Mouse (Mus musculus) E14TG2a.4 (cell line): Measurements from ENCODE around the gene Gcnt3.
"Not testable (repeated sequence)": the region's sequence is repeated elsewhere in the genome, so short reads cannot be mapped to it uniquely, and the experiment has no call there.

ENCODE experiments used
- H3K27me3 ChIP-seq: 2 replicates; pipeline ENCODE4 v1.6.1; 2014; ENCODE audit warnings: low read length, control low read depth; ENCODE audit not compliant: insufficient read depth
- H3K36me3 ChIP-seq: 2 replicates; pipeline ENCODE4 v1.6.1; 2014; ENCODE audit warnings: low read length, control low read depth; ENCODE audit not compliant: insufficient read depth
- H3K4me1 ChIP-seq: replicated peaks from 2 replicates; pipeline ENCODE4 v1.6.1; 2014; ENCODE audit warnings: low read depth, low read length, control low read depth
- H3K4me3 ChIP-seq: replicated peaks from 2 replicates; pipeline ENCODE4 v1.5.1; 2014; ENCODE audit warnings: mild to moderate bottlenecking, low read length
- H3K9me3 ChIP-seq: 2 replicates; pipeline ENCODE4 v1.6.1; 2014; ENCODE audit warnings: low read length, control low read depth
- CTCF ChIP-seq: conservative IDR thresholded peaks from 2 replicates; pipeline ENCODE4 v1.5.1; 2014; ENCODE audit warnings: low read length
- NANOG ChIP-seq: IDR thresholded peaks from 2 replicates; pipeline ENCODE4 v1.6.1; 2014; ENCODE audit warnings: borderline replicate concordance, low read length, mixed read lengths
- POU5F1 ChIP-seq: IDR thresholded peaks from 2 replicates; pipeline ENCODE4 v1.6.1; 2014; ENCODE audit warnings: low read length, borderline replicate concordance

Gcnt3 gene

DNA sequence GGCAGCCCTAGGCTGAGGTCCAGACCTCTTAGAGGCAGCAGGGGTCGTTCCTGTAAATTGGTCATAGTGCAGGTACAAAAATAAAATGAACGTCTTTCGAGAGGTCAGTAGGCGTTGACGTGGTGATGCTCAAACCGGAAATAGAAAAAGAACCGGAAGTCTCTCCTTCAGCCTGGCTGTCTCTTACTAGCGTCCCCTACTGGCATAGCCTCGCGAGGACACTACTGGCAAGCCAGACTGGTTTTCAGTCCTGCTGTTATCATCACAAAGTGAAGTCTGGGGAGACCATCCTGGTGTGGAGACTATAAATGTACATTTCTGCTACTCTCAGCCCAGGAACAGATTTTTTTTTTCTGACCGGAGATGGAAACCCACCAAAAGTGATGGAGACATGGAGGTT is 2.7 kb upstream of the Gcnt3 start:
- Histone ChIP-seq H3K27me3 (no peaks in the 10 kb centered on the region), H3K36me3 (no peaks in the 10 kb centered on the region), H3K4me1 (peaks cover 34% of the 10 kb centered on the region), H3K4me3 (no peak overlapping the region), H3K9me3 (0 out of 2 replicates have a peak, but pooled peaks cover 7% of the 10 kb centered on the region)
- TF ChIP-seq POU5F1 (no peak), CTCF (peak; percentile 56), NANOG (no peak)

DNA sequence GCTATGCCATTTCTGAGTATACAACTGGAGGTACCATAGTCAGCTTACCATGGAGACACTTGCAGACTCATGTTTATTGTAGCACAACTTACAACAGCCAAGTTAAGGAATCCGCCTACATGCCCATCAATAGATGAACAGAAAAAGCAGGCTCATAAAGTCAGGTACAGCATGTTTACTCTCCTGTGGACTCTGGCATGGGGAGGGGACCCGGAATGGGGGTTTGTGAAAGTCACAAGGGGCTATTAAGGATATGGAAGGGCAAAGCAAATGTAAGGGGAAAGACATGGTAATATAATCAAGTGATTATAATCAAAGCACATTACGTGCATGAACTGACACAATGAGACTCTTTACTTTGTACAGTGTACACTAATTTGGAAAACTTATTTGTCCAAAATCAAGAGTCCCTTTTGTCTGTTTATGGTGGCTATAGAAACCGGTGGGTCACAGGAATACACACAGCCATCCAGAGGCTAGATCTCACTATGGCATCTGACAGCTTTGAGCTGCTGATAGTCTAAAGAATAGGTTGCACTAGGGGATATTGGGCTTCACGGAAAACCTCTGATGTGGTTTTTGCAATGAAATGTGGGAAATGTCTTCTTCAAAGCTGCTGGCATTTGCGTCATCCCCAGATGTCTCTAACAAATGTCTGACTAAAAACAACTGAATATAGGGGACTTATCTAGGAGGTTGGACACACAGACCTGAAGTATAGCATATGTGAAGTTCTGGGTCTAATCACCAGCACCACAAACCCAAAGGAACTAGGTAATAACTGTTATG is 1.9 kb upstream of the Gcnt3 start:
- Histone ChIP-seq H3K4me1 (peaks cover 30% of the 10 kb centered on the region), H3K9me3 (0 out of 2 replicates have a peak, but pooled peaks cover 7% of the 10 kb centered on the region), H3K27me3 (no peaks in the 10 kb centered on the region), H3K36me3 (no peaks in the 10 kb centered on the region), H3K4me3 (no peak overlapping the region)
- TF ChIP-seq NANOG (no peak), CTCF (no peak; the same call in 1 of the 2 replicates), POU5F1 (no peak)

DNA sequence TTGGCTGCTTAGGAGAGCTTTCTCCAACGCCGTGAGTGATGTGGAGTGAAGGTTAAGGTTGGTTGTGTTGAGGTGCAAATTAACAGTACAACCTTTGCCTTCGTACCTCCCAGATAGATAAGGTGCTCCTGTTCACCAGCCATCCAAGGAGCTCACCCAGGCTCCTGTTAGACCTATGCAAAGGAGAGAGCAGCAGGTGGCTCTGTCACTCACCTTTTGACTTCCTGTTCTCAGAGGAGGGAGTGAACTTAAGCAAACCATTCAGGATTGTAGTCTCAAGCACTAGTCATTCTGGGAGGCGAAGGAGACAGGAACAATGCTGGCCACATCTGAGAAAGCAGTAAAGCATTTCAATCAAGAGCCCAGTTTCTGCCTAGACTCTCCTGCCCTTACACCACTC is 1.2 kb downstream of the Gcnt3 start:
- no peak for TF ChIP-seq NANOG
- TF ChIP-seq POU5F1, result no peak
- TF ChIP-seq CTCF, result no peak
- Histone ChIP-seq H3K27me3 (no peaks in the 10 kb centered on the region), H3K36me3 (no peaks in the 10 kb centered on the region), H3K9me3 (0 out of 2 replicates have a peak, but pooled peaks cover 7% of the 10 kb centered on the region), H3K4me3 (no peak overlapping the region), H3K4me1 (peaks cover 24% of the 10 kb centered on the region)

DNA sequence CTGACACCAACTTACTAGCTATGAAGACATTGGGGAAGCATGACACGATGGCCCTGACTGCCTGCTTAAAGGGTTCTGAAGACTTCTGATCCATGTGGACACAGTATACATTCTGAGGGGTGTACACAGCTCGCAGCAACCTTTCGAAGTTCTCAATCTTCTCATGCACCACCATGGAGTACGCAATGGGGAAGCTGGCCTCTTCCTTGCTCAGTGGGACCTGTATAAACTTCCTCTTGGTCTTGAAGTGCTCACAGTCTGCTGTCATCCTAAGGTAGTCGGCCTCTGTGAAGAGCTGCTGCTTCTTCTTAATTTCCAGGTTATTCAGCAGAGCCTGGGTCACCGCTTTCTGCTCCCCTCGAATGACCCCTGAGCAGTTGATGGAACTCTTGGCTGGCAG is 3.2 kb downstream of the Gcnt3 start:
- Histone ChIP-seq H3K36me3 (no peaks in the 10 kb centered on the region), H3K4me3 (no peak overlapping the region), H3K4me1 (peaks cover 23% of the 10 kb centered on the region), H3K9me3 (0 out of 2 replicates have a peak, but pooled peaks cover 7% of the 10 kb centered on the region), H3K27me3 (no peaks in the 10 kb centered on the region)
- TF ChIP-seq CTCF (no peak), NANOG (no peak), POU5F1 (no peak)

DNA sequence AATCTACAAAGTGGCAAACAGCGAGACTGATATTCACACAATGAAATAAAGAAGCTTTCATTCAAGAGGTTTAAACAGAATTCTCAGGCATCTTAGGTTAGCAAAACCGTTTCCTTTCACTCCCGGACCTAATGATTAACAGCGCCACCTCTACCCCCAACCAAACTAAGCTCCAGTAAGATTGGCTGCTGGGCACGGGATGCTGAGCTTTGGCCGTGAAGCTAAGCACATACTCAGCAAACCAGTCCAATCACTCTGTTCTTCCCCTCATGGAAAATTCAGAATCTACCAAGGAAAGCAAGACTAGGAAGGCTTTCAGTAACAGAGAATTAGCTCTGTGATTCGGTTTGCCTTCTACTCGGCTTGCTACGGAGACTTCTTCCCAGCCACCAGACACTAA is 4.8 kb downstream of the Gcnt3 start:
- Histone ChIP-seq H3K4me3 (no peak overlapping the region), H3K27me3 (no peaks in the 10 kb centered on the region), H3K9me3 (no peaks in the 10 kb centered on the region), H3K4me1 (peaks cover 23% of the 10 kb centered on the region), H3K36me3 (no peaks in the 10 kb centered on the region)
- TF ChIP-seq POU5F1 (no peak), NANOG (no peak), CTCF (no peak)

DNA sequence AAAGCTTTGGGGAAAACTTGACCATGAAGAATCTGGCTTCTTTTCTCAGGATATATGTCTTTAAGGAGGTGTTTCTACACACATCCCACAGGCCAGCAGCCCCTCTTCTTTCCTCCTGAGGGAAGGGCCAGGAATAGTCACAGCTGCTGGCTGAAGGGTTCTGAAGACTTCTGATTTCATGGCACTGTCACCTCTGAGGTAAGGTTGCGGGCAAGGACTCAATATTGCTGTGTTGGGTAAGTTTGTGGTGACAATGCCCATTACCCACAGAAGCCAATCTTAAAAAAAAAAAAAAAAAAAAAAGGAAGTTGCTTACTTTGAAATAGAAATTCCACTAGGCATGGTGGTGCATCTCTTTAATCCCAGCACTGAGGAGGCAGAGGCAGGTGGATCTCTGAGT is 5.7 kb downstream of the Gcnt3 start:
- no peaks in the 10 kb centered on the region for H3K36me3 ChIP-seq
- no peaks in the 10 kb centered on the region for H3K27me3 ChIP-seq

DNA sequence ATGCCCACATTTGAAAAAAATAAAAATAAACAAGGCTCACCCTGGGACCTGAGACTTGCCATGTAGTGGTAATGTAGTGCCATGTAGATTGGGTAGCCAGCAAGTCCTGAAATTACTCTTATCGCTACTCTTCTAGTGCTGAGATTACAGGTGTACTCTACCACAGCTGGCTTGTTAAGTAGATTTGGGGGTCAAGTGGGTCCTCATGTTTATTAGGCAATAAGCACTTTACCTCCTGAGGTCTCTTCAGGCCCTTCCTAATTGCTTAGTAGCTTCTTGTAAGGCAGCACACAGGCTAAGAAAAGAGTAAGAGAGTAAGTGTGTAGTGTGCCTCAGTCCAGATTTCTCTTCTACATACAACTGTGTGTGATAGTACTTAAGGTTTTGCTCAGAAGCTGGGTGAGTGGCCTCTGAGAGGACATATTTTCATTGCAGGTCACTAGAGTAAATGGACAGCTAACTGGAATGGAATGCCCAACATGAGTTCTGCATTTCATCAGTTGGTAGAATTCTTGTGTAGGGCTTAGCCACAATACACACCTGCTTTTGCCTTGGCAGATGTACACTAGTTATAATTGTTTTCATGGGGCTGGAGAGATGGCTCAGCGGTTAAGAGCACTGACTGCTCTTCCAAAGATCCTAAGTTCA is 12.4 kb downstream of the Gcnt3 start:
- H3K27me3 ChIP-seq, result no peaks in the 10 kb centered on the region

More for the DNA sequence above, 5.7 kb downstream of the Gcnt3 start:
- no peak overlapping the region for H3K4me3 ChIP-seq
- peaks cover 21% of the 10 kb centered on the region for H3K4me1 ChIP-seq
- H3K9me3 ChIP-seq, result no peaks in the 10 kb centered on the region
- no peak for TF ChIP-seq NANOG

DNA sequence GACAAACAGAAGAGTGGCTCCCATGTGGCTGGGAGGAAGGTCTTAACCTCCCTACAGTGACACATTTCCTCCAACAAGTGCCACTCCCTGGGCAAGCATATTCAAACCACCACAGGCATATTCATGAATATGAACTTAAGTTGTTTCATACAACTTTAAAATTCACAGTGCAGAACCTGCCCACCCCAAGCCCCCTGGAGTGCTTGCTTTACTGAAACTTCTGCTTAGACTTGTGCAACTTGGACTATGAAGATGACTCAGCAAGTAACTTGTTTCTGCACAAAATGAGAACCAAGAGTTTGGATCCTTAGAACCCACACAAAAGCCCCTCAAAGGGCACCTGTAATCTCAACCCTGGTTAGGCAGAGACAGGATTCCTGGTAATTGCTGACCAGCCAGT is 13.2 kb downstream of the Gcnt3 start:
- H3K4me3 ChIP-seq, result no peak overlapping the region
- TF ChIP-seq CTCF (no peak), NANOG (no peak), POU5F1 (no peak)
- peaks cover 29% of the 10 kb centered on the region for H3K36me3 ChIP-seq
- H3K4me1 ChIP-seq, result peaks cover 13% of the 10 kb centered on the region
- H3K9me3 ChIP-seq, result peaks cover 6% of the 10 kb centered on the region
- no peaks in the 10 kb centered on the region for H3K27me3 ChIP-seq

More for the DNA sequence above, 12.4 kb downstream of the Gcnt3 start:
- Histone ChIP-seq H3K4me3 (no peak overlapping the region), H3K36me3 (peaks cover 20% of the 10 kb centered on the region), H3K4me1 (peaks cover 13% of the 10 kb centered on the region), H3K9me3 (peaks cover 6% of the 10 kb centered on the region)
- no peak for TF ChIP-seq NANOG
- no peak for TF ChIP-seq CTCF
- TF ChIP-seq POU5F1, result no peak

DNA sequence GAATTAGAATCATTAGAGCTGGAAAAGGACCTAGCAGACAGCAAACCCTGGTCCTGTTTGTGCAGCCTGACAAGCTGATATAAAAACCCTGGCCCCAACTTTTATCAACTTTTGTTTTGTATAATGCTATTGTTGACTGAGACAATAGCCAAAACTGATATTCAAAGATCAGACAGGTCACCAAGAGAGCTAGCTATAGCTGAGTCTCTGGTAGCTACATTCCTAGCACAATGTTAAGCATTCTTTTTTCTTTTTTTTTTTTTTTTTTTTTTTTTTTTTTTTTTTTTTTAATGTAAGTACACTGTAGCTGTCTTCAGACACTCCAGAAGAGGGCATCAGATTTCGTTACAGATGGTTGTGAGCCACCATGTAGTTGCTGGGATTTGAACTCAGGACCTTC is 14.3 kb downstream of the Gcnt3 start:
- H3K9me3 ChIP-seq, H3K27me3 ChIP-seq, H3K4me3 ChIP-seq: not testable (repeated sequence)
- Histone ChIP-seq H3K36me3 (peaks cover 38% of the 10 kb centered on the region), H3K4me1 (peaks cover 13% of the 10 kb centered on the region)
